Mouse (Mus musculus) erythroid progenitor cell, adult 5-6 weeks (primary cell): ENCODE measurements at regions not wholly inside any gene's neighbourhood (a gene's known extent, or its start where the extent isn't known, plus 50 kb on each side); places are given as distances from the start of the nearest gene placed in this dataset.
A peak's percentile ranks its signal among the peaks of the same experiment; 100 is the strongest.

Experiments used
- ATAC-seq: replicated peaks from 2 replicates; pipeline ENCODE4 v1.8.0; 2016; ENCODE audit warnings: moderate number of reproducible peaks, mild to moderate bottlenecking, moderate TSS enrichment, inconsistent platforms; ENCODE audit not compliant: poor library complexity, low FRiP score, severe bottlenecking

DNA sequence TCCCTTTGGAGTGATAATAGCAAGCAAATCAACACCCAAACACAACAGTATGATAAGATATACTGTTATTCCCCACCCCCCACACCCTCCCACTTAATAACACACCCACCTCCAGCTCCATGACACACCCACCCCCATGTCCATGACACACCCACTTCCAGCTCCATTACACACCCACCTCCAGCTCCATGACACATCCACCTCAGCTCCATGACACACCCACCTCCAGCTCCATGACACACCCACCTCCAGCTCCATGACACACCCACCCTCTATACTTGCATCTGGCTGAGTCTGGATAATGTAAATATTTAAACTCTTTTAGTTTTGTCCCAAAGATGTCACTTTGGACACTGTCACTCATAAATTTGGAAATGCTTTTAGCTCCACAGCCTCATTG, 129.5 kb downstream of the Cmpk2 start:
- ATAC-seq, result no peak

DNA sequence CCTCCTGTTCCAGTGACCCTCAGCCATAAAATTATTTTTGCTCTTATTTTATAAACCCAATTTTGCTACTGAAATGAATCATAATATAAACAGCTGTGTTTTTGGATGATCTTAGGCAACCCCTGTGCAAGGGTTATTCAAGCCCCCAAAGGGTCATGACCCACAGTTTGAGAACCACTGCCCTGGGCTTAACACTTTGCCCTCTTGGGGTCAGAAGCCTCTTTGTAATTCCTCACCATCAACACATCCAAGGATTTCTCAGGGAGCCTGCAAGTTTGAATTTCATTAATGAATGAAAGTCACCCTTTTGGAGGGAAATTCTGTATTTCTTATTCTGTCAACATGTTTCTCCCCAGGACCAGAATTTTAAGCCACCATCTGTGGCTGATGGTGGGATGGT, 123.1 kb downstream of the Cmpk2 start:
- ATAC-seq, result no peak

DNA sequence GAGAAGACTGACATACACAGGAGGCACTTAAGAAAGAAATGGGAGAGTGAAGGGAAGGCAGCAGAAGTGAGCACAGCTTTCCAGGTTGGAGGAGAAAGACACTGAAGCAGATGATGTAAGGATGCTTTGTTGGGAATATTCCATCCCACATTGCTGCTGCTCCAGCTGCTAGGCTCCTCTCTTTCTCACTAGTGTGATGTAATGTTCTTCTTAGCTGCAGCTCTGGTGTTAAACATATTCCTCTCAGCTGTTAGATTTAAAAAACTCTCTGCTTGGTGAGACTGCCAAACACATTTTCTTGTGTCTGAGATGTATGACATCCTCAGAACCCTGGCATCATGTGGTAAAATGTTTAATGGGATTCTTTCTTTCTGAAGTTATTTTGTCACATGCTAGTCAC, 120.1 kb downstream of the Cmpk2 start:
- ATAC-seq, result no peak

DNA sequence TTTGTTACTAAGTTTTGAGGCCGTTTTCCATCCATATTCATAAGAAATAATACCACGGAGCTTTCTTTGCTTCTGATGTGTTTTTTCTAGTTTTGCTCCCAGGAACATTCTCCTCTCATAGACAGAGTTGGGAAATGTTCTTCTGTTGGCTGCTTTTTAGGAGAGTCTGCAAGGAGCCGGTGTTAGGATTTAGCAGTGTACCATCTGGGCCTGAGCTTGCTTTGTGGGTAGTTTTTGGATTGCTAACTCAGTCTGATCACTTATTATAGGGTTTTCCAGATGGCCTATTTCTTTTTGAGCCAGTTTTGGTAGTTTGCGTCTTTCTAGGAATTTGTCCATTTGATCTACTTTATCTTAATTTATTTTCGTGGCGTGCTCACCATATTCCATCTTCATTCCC, 108.4 kb downstream of the Cmpk2 start:
- no peak for ATAC-seq

DNA sequence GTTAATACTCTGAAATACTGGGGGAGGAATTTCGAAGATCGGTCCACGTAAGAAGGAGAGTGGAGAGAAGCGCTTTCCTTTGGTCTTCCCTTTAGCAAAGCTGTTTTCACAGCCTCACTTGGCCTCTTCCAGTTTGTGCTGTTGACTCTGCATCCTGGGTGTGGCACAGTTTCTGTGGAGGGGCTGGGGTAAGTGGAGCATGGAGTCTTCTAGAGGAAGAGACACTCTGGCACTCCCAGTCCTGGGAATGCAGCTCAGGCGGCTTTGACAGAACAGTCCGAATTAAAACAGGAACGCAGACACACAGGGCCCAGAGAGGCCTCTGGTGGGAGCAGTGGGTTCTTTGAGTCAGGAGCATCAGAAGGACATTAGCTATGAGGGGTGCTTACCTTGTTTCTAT, 102.6 kb downstream of the Cmpk2 start:
- no peak for ATAC-seq

DNA sequence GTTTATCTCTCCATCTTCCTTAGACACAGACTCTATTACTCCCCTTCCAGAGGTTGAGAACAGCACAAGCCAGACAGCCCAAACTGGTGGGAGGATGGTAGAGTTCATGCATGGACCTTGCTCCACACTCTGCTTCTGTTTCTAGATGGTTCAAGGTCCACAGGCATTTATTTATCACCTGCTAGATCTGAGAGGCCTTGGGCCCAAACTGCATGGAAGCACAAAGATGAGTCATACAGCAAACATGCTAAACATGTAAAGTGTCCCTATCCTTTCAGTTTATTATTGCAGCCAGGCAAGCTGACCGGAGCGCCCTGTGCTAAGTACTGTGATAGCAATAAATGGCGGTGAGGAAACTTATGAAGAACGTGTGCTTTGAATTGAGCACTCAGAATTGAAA, 98.4 kb downstream of the Cmpk2 start:
- no peak for ATAC-seq

DNA sequence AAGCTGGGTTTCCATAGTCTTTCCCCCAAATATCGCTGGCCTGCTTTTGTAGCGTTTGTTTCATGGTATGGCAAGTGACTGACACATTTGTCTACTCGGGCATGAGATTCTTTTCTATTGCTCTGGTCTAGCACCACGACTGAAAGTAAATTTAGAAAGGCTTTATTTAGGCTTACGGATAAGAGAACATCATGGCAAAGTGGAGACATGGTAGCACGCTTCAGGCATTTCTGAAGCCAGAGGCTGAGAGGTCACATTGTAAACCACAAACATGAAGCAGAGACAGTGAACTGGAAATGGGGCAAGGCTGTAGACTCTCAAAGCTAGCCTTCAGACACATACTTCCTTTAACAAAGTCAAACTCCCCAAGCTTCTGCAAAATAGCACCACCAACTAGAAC, 93.9 kb downstream of the Cmpk2 start:
- no peak for ATAC-seq

DNA sequence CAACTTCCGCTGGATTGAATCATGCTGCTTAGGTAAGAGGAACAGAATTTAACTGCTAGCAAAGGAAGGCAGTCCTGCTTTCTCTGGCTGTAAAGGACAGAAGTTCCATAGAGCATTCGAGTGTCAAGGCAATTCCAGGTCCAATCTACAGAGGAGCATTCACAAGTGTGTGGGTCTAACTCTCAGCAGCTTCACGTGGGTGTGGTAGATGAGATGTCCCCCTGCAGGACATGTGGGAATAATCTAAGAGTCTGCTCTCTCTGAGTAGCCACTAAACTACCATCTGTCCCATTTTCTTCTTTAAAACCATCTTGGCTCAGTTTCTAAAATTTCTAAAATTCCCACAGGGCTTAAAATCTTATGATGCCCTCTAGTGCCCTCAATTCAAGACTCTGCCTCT, 90.6 kb downstream of the Cmpk2 start:
- ATAC-seq, result no peak

DNA sequence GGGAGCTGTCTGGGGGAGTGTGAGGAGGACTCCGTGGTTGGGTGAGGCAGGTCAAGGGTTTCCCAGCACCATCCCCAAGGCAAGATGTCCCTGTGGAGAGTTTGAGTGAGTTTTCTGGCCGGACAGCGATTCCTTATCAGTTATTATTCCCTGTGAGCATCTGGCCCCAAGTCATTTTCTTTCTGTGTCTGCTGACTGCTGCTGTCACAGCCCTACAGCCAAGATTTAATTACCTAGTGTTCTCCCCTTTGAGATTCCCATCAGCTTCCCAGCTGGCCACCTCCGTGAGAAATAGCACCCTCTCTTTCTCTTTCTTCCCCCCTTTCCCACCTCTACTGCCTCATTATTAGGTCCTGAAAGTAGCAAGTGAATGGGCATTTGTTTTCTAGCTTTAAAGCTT, 88.4 kb downstream of the Cmpk2 start:
- ATAC-seq, result no peak

DNA sequence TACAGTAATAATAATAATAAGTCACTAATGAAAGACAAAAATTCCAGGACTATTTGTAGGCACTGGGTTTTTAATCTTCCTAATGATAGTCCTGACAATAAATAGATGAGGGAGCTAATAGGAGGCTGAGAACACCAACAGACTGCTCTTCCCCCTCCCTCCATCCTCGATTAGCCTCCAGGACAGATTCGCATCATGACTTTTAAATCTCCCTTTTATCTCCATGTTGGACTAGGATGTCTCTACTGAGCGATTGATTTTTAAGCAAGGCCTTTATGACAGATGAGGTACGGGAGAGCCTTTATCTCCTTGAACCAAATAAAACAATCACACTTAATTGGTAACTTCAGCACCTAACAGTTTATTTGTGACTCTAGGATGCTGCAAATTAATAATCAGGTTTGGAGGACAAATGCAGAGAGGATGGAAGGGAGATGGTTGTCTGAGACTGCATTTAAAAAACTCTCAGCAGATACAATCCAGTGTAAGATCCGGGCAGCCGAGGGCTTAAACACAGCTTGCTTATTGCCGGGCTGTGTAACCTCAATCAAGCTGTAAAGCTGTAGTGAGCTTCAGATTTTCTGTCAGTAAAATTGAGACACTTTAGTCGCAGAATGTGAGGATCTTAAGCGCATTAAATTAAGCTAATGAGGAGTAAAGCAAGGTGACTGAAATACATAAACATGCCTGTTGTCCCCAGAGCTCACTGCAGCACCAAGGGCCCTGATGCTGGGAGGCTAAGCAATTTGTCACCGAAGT, 82.3 kb downstream of the Cmpk2 start:
- no peak for ATAC-seq

DNA sequence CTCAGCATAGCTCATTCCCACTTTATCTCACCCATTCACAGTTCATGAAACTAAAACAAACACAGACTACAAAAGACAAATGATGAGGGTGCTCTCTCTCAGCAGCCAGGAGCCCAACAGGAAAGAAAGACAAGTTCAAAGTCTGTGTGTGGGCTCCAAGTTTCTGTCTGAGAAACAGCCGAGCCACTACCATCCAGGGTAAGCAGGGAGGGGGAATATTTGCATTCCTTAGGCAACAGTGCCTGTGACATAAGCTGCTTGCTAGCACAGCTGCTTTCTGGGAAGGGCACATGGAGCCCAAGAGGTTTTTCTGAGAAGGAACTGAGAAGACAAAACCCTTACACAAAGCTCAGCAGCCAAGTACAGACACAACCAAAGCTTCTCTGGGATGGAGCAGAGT, 78.5 kb downstream of the Cmpk2 start:
- ATAC-seq, result no peak

DNA sequence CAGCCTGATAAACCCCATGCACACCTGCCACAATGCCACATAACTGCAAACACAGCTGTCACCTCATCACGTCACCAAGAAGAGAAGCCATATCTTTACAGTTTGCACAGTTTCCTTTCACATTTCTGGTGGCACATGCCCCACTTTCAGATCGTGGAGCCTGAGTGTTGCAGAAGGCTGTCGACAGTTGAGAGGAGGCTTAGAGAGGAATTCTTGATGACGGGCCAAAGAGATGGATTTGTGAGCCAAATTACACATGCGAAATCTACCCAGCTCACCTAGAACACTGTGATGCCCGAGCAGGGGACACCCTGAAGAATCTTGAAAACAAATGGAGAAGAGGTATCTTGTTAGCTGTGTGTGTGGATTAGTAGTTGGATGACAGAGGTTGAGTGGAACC, 77.4 kb downstream of the Cmpk2 start:
- no peak for ATAC-seq

DNA sequence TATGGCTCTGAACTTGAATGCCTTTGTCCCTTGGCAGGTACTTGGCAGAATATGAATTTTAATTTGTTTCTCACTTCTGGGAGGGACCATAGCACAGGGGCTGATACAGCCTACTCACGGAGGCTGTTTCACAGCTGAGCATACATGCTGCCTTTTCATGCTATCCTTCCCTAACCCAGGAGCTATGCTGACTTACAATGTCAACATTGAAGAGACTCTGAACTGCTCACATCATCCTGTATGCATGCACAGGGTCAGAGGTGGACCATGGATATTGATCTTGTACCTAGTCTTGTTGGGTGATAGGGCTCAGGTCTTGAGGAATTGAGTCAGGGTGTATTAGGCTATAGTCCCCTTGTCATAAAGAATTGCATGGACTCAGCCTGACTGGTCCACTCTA, 74.5 kb downstream of the Cmpk2 start:
- no peak for ATAC-seq

DNA sequence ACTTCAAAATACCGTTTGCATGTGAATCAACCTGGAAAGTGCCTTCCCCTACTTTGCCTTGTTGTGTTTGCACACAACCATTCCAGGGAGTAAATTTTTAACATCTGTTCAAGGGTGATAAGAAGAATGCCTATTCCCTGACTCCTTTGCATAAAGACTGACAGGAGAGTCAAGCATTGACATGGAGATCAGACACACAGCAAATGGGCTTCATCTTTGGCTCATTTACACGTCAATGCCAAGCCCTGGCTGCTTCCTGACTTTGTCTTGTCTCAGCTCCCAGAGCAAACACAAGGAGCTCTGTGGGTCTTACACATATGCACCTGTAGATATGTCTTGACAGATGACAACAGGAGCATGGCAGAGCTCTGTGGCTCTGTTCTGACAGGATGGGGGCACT, 73.4 kb downstream of the Cmpk2 start:
- no peak for ATAC-seq

DNA sequence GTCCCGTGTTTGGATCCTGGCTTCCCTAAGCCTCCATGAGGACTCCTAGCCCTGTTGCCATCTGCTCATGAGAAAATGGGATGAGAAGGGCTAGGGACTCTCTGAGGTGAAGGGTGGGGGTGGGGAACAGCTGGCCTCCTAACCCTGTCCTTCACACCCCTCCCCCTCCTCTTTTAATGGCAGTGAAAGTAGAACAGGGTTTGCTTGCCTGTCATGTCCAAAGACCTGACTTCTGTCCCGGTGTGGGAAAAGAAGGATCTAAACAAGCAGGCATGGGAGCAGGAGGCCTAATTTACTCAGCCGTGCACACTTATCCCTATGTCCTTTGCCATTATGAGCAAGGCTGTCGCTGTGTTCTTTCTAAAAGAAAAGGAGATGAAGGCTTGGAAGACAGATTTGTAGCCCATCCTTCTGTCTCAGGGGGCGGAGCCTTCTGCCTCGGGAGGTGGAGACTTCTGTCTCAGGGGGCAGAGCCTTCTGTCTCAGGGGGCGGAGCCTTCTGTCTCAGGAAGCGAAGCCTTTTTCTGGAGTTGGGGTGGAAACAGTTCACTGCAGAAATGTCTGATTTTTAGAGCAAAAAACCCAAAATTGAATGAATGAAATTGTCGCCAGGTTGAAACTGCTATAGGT, 66.4 kb downstream of the Cmpk2 start:
- ATAC-seq, result no peak

DNA sequence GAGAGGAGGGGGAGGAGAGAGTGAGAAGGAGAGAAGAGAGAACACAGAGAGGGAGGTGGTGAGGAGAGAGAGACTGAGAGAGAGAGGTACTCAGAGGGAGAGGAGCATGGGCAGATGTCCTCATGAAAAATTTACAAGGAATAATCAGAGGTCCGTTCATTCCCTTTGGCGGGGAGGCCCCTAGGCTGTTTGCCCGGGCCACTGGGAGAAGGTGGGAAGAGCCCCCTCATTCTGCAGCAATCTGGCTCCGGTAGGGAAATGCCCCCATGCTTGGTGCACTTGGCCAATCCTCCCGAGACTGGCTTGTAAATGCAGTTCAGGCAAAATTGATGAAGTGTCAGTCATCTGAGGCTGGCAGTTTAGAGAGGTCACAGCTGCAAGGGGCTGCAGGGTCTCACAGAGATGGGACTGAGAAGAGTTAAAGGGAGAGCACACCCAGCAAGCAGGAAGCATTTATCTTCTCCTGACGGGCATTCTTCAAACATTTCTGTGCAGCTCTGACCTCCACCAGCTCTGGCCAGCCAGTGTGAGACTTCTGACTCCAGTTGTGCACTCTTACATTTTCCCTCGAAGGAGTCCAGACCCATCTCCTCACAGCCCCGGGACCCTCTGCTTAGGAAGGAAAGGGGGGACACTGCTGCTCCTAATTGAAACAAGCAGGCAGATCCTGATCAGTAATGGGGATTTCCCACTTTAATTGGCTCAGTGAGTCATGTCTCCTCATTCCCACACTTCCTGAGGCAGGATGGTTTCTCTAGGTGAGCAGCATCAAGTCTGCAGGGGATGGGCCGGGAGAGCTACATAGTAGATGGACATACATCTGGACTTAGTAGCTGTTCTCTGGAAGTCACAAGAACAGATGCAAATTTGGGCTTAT, 65.5 kb downstream of the Cmpk2 start:
- ATAC-seq, result no peak

DNA sequence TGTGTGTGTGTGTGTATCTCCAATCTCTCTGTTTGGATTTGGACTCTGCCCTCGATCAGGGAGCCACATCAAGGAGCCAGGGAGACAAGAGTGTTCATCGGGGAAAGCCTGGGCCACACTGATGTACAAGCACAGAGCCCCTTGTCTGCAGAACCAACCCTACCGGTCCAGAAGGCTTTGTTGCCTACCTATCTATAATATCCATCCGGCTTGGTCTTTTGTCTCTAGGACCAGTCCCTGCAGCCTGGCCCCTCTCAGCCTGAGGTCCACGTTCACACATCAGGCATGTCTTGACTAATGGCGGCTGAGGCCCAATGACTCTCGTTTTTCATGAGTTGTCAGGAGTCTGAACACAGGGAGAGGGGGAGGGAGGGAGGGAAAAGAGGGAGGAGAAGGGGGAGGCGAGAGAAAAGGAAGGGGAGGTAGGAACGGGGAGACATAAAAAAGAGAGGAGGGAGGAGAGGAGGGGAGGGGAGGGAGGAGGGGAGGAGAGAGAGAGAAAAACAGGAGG, 64.7 kb downstream of the Cmpk2 start:
- ATAC-seq, result no peak

DNA sequence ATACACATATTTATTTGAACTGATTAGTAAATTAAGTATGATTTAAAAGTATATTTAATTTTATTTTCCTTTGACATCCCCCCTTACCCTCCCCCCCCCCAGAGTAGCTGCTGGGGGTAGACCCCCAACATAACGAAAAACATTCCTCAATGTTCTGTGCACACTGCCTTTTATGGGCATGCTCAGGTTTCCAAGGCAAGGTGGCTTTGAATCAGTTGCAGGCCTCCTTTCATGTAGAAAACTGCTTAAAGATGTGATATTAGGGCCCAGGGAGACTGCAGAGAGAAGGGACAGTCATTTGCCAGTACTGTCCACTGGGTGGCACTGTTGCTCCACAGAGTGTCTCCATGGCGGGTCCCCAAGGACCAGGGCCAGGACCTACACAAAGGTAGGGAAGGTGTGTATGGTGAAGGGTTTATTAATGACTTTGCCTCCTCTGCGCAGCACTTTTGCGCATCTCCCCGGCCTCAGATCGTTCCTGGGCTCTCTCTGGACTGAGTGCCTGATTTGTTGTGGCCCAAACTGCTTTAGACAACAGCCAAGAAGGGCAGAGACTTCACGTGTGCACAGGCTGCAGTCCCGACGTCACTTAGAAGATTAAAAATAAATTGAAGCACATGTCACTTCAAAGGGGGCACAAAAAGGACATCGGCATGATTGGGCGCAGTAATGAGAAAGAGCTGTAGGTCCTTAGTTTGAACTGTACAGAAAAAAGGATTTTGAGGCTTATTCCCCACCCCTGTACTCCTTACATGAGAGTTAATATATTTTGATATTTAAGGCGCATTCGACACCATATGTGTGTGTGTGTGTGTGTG, 64.0 kb downstream of the Cmpk2 start:
- peak; percentile 76; the same call in 1 of the 2 replicates for ATAC-seq

DNA sequence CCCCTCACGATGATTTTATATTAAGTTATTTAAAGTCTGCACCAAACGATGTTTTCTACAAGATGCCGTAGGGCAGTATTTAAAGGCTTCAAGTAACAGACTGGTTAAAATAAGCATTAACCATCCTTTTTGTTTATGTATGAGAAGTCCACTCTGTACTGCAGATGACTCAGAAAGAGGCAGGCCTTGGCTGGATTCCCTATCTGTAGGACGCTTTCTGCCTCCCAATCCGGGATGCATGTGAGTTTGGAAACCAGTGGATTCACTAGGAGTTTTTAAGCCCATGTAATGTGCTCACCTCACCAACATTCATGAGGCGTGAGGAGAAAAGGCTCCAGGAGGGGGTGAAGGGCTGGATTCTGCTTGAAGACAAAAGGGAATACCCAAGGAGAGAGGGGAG, 63.1 kb downstream of the Cmpk2 start:
- ATAC-seq, result no peak
